Mouse (Mus musculus) hindbrain, postnatal 0 days (tissue): ENCODE measurements around the gene Olfr221. TPM values are rescaled to one million over a fixed set of nuclear protein-coding genes. Genes with fewer than 3 reads are reported as not detected.
A peak's percentile ranks its signal among the peaks of the same experiment; 100 is the strongest.

ENCODE experiments used
- ATAC-seq: fragments of 200-750 bp; cut with Nextera tagmentation; 2 replicates; pipeline ENCODE4 v1.8.0; 2017; ENCODE audit warnings: mild to moderate bottlenecking, moderate TSS enrichment, moderate library complexity
- DNase-seq: peaks from one replicate; pipeline ENCODE4 v3.0.0-alpha.2; 2015; ENCODE audit warnings: low spot score
- H3K27ac ChIP-seq: fragments of 300-500 bp; sonication (generic); 2 replicates; pipeline ENCODE4 v1.5.1; 2014; ENCODE audit warnings: mild to moderate bottlenecking
- H3K27me3 ChIP-seq: fragments of 300-500 bp; sonication (generic); 2 replicates; pipeline ENCODE4 v1.6.1; 2014; ENCODE audit warnings: low read length, mixed read lengths; ENCODE audit not compliant: insufficient read depth
- H3K36me3 ChIP-seq: fragments of 300-500 bp; sonication (generic); 2 replicates; pipeline ENCODE4 v1.6.1; 2014; ENCODE audit warnings: low read length, mixed read lengths; ENCODE audit not compliant: insufficient read depth
- H3K4me1 ChIP-seq: fragments of 300-500 bp; sonication (generic); 2 replicates; pipeline ENCODE4 v1.6.1; 2014; ENCODE audit warnings: antibody characterized with exemption, low read length, mixed read lengths; ENCODE audit not compliant: insufficient read depth
- H3K4me2 ChIP-seq: fragments of 300-500 bp; sonication (generic); 2 replicates; pipeline ENCODE4 v1.6.1; 2014; ENCODE audit warnings: low read depth, mild to moderate bottlenecking, low read length, moderate library complexity, mixed read lengths
- H3K4me3 ChIP-seq: fragments of 300-500 bp; sonication (generic); 2 replicates; pipeline ENCODE4 v1.5.1; 2014; ENCODE audit warnings: low read length
- H3K9ac ChIP-seq: fragments of 300-500 bp; sonication (generic); replicated peaks from 2 replicates; pipeline ENCODE4 v1.6.1; 2014; ENCODE audit warnings: mild to moderate bottlenecking, low read length, moderate library complexity, mixed read lengths
- H3K9me3 ChIP-seq: fragments of 300-500 bp; sonication (generic); 2 replicates; pipeline ENCODE4 v1.6.1; 2016; ENCODE audit warnings: low read length, mixed read lengths
- CTCF ChIP-seq: IDR thresholded peaks from 2 replicates; pipeline ENCODE4 v1.5.1; 2016; ENCODE audit warnings: antibody characterized with exemption, control low read depth, low read depth
- WGBS: fragments of 180-500 bp; shearing (Covaris S2); extraction: QIAGEN DNeasy Blood & Tissue Kit; methylation state at CpG from one replicate; pipeline ENCODE4 v1.1.7; 2014; 5-methylcytosine and 5-hydroxymethylcytosine counted together
- polyA plus RNA-seq: library from polyadenylated mRNA; unstranded; fragments of >200 nt; fragmentation: Nextera tagmentation; extraction: Ambion mirVana; gene quantifications from 2 replicates; pipeline ENCODE4 v1.2.1, GENCODE M21; 2015
- total RNA-seq: library from RNA; depleted of rRNA; stranded (reverse); fragments of >200 nt; gene quantifications from 2 replicates; pipeline ENCODE4 v1.2.3, GENCODE M21; 2014

The Olfr221 gene
- total and polyA plus RNA-seq, 2 experiments from 2014 or later: not detected

GRCm38 (mm10) chr14:52014271-52014760, 27.9 kb downstream of the Olfr221 start:
- 0% methylated on average over 10 of the region's 80 CpGs for WGBS
- no peaks in the 10 kb centered on the region for H3K36me3 ChIP-seq
- no peak for TF ChIP-seq CTCF
- peak overlapping the region; percentile 80 for H3K9ac ChIP-seq
- H3K4me3 ChIP-seq: peak overlapping the region; percentile 68
- ATAC-seq: peak; percentile 33; the same call in 1 of the 2 replicates
- no peak for DNase-seq
- no peaks in the 10 kb centered on the region for H3K27me3 ChIP-seq
- peaks cover 44% of the 10 kb centered on the region for H3K4me1 ChIP-seq
- peak overlapping the region; percentile 96 for H3K27ac ChIP-seq
- H3K4me2 ChIP-seq: peak overlapping the region; percentile 74
- no peaks in the 10 kb centered on the region for H3K9me3 ChIP-seq

- Histone ChIP-seq H3K9me3 (no peaks in the 10 kb centered on the region), H3K9ac (peak overlapping the region; percentile 80), H3K4me3 (peak overlapping the region; percentile 68), H3K27me3 (no peaks in the 10 kb centered on the region), H3K4me2 (peak overlapping the region; percentile 74), H3K27ac (peak overlapping the region; percentile 96), H3K4me1 (peaks cover 46% of the 10 kb centered on the region), H3K36me3 (no peaks in the 10 kb centered on the region)
- TF ChIP-seq CTCF: no peak
- WGBS: 2% methylated on average over 16 of the region's 24 CpGs
- ATAC-seq: peak; percentile 13; the same call in 1 of the 2 replicates
- peak; percentile 53 for DNase-seq
Measured at GRCm38 (mm10) chr14:52013771-52014219, 28.5 kb downstream of the Olfr221 start.

- H3K27me3 ChIP-seq: no peaks in the 10 kb centered on the region
- H3K9ac ChIP-seq: peak overlapping the region; percentile 80
- peaks cover 3% of the 10 kb centered on the region; the same call in 1 of the 2 replicates for H3K36me3 ChIP-seq
- no peak for TF ChIP-seq CTCF
- peak overlapping the region; percentile 68 for H3K4me3 ChIP-seq
- DNase-seq (no peak), ATAC-seq (no peak)
- H3K4me2 ChIP-seq: peak overlapping the region; percentile 74
- peaks cover 47% of the 10 kb centered on the region for H3K4me1 ChIP-seq
- WGBS: 22% methylated on average over 8 of the region's 8 CpGs
- H3K9me3 ChIP-seq: no peaks in the 10 kb centered on the region
- H3K27ac ChIP-seq: peak overlapping the region; percentile 96
Measured at GRCm38 (mm10) chr14:52013021-52013610, 29.1 kb downstream of the Olfr221 start.

GRCm38 (mm10) chr14:52012553-52012952, 29.7 kb downstream of the Olfr221 start:
- no peak for TF ChIP-seq CTCF
- H3K27me3 ChIP-seq: no peaks in the 10 kb centered on the region
- DNase-seq (no peak), ATAC-seq (no peak)
- H3K36me3 ChIP-seq: peaks cover 5% of the 10 kb centered on the region; the same call in 1 of the 2 replicates
- H3K9me3 ChIP-seq: no peaks in the 10 kb centered on the region
- H3K4me3 ChIP-seq: peak overlapping the region; percentile 68
- WGBS: 34% methylated on average over 5 of the region's 5 CpGs
- H3K4me2 ChIP-seq: peak overlapping the region; percentile 74
- H3K27ac ChIP-seq: peak overlapping the region; percentile 96
- H3K9ac ChIP-seq: peak overlapping the region; percentile 35; the same call in 1 of the 2 replicates
- H3K4me1 ChIP-seq: peaks cover 47% of the 10 kb centered on the region

GRCm38 (mm10) chr14:52012085-52012484, 30.2 kb downstream of the Olfr221 start:
- Histone ChIP-seq H3K27me3 (no peaks in the 10 kb centered on the region), H3K36me3 (peaks cover 8% of the 10 kb centered on the region), H3K9me3 (no peaks in the 10 kb centered on the region), H3K27ac (peak overlapping the region; percentile 96), H3K4me2 (peak overlapping the region; percentile 74), H3K4me1 (peaks cover 47% of the 10 kb centered on the region), H3K9ac (no peak overlapping the region), H3K4me3 (no peak overlapping the region)
- WGBS: 34% methylated on average over 4 of the region's 4 CpGs
- no peak for TF ChIP-seq CTCF
- ATAC-seq (no peak), DNase-seq (peak; percentile 71)

- TF ChIP-seq CTCF: no peak
- Histone ChIP-seq H3K27ac (peak overlapping the region; percentile 96), H3K27me3 (no peaks in the 10 kb centered on the region), H3K9me3 (no peaks in the 10 kb centered on the region), H3K4me3 (no peak overlapping the region), H3K9ac (no peak overlapping the region), H3K4me1 (peaks cover 47% of the 10 kb centered on the region), H3K4me2 (peak overlapping the region; percentile 25), H3K36me3 (peaks cover 12% of the 10 kb centered on the region)
- 19% methylated on average over 1 of the region's 1 CpGs for WGBS
- no peak for DNase-seq
- ATAC-seq: no peak
Measured at GRCm38 (mm10) chr14:52011683-52012082, 30.6 kb downstream of the Olfr221 start.
